Mouse (Mus musculus) right cerebral cortex, postnatal 4 days (tissue): ENCODE measurements around the gene Svop.
A peak's percentile ranks its signal among the peaks of the same experiment; 100 is the strongest.

ENCODE experiments used
- DNase-seq: peaks from one replicate; pipeline ENCODE4 v3.0.0-alpha.2; 2022

Gene Svop

GRCm38 (mm10) chr5:114043800-114044199, 47.6 kb downstream of the Svop start:
- no peak for DNase-seq

GRCm38 (mm10) chr5:114041327-114041930, 49.9 kb downstream of the Svop start:
- no peak for DNase-seq

GRCm38 (mm10) chr5:114040911-114041310, 50.5 kb downstream of the Svop start:
- no peak for DNase-seq

- no peak for DNase-seq
Observed at GRCm38 (mm10) chr5:114040508-114040907, 50.9 kb downstream of the Svop start.

GRCm38 (mm10) chr5:114035111-114035510, 56.3 kb downstream of the Svop start:
- no peak for DNase-seq

- DNase-seq, result no peak
Observed at GRCm38 (mm10) chr5:114034393-114034792, 57.0 kb downstream of the Svop start.

- DNase-seq, result no peak
Observed at GRCm38 (mm10) chr5:114032161-114032763, 59.1 kb downstream of the Svop start.

GRCm38 (mm10) chr5:114030652-114031051, 60.7 kb downstream of the Svop start:
- DNase-seq, result no peak

- DNase-seq, result no peak
Observed at GRCm38 (mm10) chr5:114028111-114028510, 63.3 kb downstream of the Svop start.

GRCm38 (mm10) chr5:114027217-114027944, 64.0 kb downstream of the Svop start:
- no peak for DNase-seq

GRCm38 (mm10) chr5:114024885-114025284, 66.5 kb downstream of the Svop start:
- no peak for DNase-seq

- no peak for DNase-seq
Observed at GRCm38 (mm10) chr5:114024390-114024789, 67.0 kb downstream of the Svop start.

GRCm38 (mm10) chr5:114015121-114015520, 76.2 kb downstream of the Svop start:
- no peak for DNase-seq

- no peak for DNase-seq
Observed at GRCm38 (mm10) chr5:114009049-114009448, 82.3 kb downstream of the Svop start.

GRCm38 (mm10) chr5:114007753-114008453, 83.5 kb downstream of the Svop start:
- DNase-seq, result no peak

GRCm38 (mm10) chr5:114006974-114007373, 84.4 kb downstream of the Svop start:
- DNase-seq, result no peak

- no peak for DNase-seq
Observed at GRCm38 (mm10) chr5:114005100-114005499, 86.3 kb downstream of the Svop start.

- DNase-seq, result no peak
Observed at GRCm38 (mm10) chr5:114004573-114004972, 86.8 kb downstream of the Svop start.

- no peak for DNase-seq
Observed at GRCm38 (mm10) chr5:114003542-114003941, 87.8 kb downstream of the Svop start, which contains the start of gene Dao. Dao (plus strand) TSS chr5:114003703.

- no peak for DNase-seq
Observed at GRCm38 (mm10) chr5:113999382-113999781, 92.0 kb downstream of the Svop start.

GRCm38 (mm10) chr5:113996458-113996857, 94.9 kb downstream of the Svop start:
- DNase-seq, result no peak

- peak; percentile 92 for DNase-seq
Observed at GRCm38 (mm10) chr5:113993487-113994465, 97.6 kb downstream of the Svop start, which contains the start of gene Ssh1. Ssh1 (minus strand) TSS chr5:113993894.
